Mouse (Mus musculus): ENCODE results near the gene Sema6d.

Gene Sema6d

GRCm38 (mm10) chr2:124403981-124404380 is 314.2 kb downstream of the Sema6d start:
- no peak for DNase-seq

DNA sequence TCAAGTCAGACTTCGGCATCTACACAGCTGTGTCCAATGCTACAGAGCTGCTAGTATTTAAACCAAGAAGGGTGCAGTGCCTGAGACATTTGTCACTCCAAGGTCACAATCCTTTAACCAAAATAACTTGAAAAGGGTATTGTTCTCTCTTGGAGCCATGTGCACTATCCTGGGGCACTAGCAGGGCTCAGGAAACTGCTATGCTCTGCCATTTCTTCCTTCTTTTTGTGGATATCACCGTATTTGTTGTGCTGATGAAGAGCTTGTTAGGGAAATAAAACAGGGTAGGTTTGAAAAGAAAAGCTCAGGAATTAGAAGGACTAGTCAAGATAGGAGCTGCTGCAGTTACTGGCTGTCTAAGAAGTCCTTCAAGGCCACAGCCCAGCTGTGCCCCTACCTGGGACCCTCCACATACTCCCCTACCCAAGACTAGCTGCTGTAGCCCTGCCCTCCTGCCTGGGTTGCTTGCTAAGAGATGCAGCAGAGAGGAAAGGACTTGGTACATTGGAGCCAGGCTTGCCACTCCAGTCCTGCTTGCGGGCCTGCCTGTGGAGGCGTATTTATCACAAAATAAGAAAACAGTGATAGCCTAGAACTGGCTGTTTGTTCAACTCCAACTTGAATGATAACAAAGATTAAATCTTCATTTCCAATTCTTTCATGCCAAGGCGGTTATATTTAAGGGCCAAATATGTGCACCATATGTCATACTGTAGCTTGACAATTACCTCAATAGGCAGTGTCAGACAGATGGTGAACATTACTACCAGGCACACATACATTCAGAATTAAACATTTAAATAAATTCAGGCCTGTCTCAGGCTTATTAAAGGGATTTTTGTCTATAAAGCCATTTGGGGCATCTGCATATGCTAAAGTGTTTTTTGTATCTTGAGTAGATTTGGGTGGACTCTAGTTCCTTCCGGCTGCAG is 315.1 kb downstream of the Sema6d start:
- DNase-seq = no peak

- no peak for DNase-seq
Measured at GRCm38 (mm10) chr2:124408956-124409355, 319.2 kb downstream of the Sema6d start.

DNA sequence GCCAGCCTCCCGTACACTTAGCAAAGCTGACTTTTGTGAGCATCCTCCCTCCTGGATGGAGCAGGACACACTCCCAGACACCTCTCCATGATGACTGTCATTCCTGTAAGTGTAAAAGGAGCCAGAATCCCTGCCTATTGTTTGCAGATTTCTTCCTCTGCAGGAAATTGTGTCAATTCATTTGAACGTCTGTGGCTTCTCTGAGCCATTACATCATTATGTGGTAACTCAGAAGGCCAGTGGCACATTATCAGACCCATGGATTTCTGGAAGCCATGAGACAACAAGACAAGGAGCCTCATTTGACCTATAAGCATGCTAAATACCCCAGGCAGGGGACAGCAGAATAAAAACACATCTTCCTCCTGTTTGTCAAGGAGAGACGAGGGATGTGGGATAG is 327.0 kb downstream of the Sema6d start:
- no peak for DNase-seq

GRCm38 (mm10) chr2:124418319-124418718 is 328.6 kb downstream of the Sema6d start:
- no peak for DNase-seq

DNA sequence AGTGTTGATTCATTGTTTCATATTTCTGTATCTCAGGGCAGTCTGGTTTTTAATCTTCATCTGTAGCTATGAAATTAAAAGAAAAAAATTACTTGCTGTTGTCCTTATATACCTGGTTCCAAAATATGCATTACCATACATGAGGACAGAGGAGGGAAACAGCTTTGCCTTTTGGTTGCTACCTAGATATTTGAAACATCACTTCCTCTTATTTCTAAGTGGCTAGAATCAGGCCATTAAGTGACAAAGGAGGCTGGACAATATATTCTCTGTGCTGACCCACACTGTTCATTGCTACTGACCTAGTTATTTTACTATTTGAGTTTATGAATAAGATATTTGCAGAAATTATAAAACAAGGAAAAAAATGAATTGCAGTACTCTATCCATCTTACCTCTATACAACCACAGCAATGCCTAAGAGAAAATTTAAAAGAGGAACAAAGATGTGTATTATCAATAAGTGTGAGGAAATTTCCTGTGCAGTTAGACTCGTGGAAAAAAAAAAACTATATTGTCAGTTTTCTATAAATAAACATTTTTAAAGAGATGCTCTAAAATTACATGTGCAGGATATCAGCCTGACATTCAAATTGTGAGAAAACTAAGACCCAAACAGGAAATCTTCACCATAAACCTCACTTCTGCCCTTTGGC is 330.5 kb downstream of the Sema6d start:
- DNase-seq = no peak

GRCm38 (mm10) chr2:124429744-124430143 is 340.0 kb downstream of the Sema6d start:
- no peak for DNase-seq

- peak; percentile 8 for DNase-seq
Measured at GRCm38 (mm10) chr2:124430708-124431107, 340.9 kb downstream of the Sema6d start.

DNA sequence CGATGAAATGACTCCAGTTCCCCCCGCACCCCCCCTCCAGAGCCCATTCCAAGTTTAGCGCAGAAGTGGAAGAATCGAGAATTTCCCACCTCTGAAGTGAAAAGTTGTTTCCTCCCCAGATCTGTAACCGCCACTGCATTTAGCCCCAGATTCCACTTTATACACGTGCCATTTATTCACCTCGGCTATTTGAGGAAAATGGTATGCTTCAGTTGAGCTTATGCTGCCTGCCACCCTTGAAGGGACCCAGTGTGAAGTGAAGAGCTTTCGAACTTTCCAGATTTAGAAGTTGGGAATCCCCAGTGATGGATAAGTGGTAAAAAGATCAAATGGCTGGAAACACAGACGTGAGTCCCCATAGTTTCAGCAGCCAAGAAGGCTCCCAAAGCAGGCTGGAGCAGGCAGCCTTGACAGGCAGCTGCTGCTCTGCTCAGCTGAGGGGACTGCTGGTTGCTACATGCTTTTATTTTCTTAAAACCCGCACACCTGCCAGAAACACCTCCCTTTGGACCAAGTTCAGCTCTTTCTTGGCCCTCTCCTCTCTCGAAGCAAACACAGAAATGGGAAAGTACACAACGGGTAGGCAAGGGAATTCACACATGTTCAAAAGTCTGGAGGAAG is 345.7 kb downstream of the Sema6d start:
- DNase-seq = no peak

DNA sequence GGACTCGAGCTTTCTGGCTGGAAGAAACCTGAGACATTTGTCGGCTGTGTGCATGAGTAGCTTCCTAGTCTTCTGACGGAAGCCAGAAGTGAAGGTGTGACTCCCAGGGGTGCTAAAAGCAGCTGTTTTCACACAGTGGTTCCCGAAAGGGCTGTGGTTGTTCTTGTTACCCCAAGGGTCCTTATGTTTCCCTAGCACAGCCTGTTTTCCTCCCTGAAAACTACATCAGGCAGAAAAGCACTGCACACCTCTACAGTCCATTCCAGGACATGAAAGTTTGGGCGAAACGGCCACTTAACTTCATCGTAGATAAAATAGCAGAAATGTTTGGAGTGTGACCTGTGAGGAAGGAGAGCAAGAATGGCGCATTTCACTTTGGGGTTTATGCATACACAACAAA is 346.9 kb downstream of the Sema6d start:
- DNase-seq = no peak

GRCm38 (mm10) chr2:124444199-124444598 is 354.4 kb downstream of the Sema6d start:
- no peak for DNase-seq

DNA sequence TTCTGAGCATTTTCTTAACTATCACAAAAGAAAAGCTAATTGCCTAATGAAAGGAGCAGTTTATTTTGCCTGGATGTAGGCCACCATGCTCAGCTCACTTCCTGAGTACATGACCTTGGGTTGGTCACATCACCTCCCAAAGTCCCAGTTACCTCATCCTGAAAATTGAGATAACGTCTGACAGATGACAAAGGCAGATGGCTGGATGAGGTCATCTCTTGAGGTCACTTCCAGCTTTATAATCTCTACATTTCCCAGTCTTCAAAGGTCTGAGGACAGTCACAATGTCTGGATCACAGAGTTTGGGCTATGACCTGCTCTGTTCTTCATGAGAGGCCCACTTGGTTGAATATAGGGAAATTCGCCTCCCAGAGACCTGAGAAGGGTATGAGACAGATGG is 366.1 kb downstream of the Sema6d start:
- DNase-seq = no peak

GRCm38 (mm10) chr2:124456999-124457398 is 367.2 kb downstream of the Sema6d start:
- DNase-seq = no peak

GRCm38 (mm10) chr2:124458028-124458427 is 368.3 kb downstream of the Sema6d start:
- DNase-seq = no peak

GRCm38 (mm10) chr2:124460956-124461355 is 371.2 kb downstream of the Sema6d start:
- no peak for DNase-seq

DNA sequence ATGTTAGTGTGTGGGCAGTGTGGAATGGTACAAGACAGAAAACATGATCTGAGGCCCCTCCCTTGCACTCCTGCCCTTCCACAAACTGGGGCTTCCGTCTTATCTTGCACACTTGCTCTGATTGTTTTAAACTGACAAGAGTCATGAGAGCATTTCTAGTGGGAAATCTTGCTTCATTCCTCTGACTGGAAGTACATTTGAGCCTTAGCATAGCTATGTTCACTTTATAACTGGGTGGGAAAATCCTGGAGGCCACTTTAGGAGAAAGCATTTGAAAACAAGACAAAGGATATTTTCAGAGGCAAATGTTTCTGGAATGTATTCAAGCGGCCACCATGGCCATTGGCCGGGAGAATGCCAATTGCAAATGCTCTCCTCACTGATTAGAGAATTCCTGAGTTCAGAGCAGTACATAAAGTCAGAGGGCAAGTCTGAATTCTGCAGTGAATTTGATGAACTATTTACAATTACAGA is 371.6 kb downstream of the Sema6d start:
- no peak for DNase-seq

GRCm38 (mm10) chr2:124465004-124465946 is 375.5 kb downstream of the Sema6d start:
- no peak for DNase-seq

- DNase-seq = no peak
Measured at GRCm38 (mm10) chr2:124467429-124467828, 377.7 kb downstream of the Sema6d start.

DNA sequence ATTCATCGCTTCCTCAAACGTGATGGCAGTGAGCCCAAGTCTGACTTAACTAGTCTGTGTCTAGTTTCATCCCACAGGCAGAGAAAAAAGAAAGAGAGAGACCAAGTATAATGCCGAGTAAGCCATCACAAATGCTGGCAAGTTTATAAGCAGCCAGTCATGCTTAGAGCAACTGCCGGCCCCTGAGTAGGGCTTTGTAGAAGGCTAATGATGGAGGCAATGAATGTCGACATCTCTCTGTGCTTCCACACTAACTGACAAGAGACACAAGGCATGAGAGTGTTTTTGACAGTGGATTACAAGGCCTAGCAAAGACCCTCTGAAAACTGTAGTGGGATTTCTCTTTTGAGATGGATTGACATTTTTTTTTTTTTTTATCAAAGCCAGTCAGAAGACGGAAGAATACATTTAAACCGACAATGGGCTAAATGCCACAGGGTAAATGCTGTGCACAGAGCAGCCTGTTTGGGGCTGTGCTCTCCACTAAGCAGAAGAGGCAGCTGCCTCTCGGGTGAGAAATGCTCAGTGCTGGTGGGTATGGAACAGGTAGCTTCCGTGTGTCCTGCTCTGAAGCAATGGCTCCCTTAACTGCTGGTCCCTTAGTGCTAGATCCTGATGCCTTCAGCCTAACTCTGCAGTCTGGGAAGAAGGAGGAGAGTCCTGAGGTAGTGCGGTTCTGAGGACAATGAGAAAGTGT is 380.7 kb downstream of the Sema6d start:
- no peak for DNase-seq

GRCm38 (mm10) chr2:124472674-124473507 is 383.1 kb downstream of the Sema6d start:
- DNase-seq = no peak

DNA sequence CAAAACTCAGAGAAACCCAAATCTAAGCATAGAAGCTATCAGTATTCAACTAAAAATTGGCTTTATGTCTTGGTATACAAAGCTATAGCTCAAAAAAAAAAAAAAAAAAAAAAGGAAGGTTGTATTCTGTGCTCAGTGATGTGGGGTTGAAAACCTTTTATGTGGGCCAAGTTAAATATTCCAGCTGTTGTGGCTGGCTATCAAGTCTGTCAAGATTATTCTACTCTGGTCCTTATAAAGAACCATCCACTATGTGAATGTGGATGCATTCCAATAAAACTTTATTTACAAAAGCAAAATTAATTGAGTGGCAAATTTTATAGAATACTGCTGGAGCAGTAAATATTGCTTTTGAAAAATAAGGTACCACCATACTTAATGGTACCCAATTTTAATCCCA is 388.1 kb downstream of the Sema6d start:
- no peak for DNase-seq
